Mouse (Mus musculus) liver, embryonic 14.5 days (tissue): ENCODE data around the gene Zfp433.

Experiments
- CTCF ChIP-seq: IDR thresholded peaks from 2 replicates; pipeline ENCODE4 v1.5.1; 2016; ENCODE audit warnings: antibody characterized with exemption, low read depth, control low read depth
- EP300 ChIP-seq: IDR thresholded peaks from 2 replicates; pipeline ENCODE4 v1.6.1; 2016; ENCODE audit warnings: antibody characterized with exemption, low read depth

- TF ChIP-seq CTCF = no peak
- TF ChIP-seq EP300 = no peak
These were observed 49.4 kb upstream of the Zfp433 start for GRCm38 (mm10) chr10:81655178-81655577.
